Mouse (Mus musculus) olfactory bulb, adult 2 months (tissue): ENCODE data around the gene Iqgap2. TPM values are rescaled to one million over a fixed set of nuclear protein-coding genes. Genes with fewer than 3 reads are reported as not detected.

Experiments used
- H3K27ac ChIP-seq: fragments of 200-500 bp; 2 replicates; pipeline ENCODE4 v1.5.1; 2012; ENCODE audit warnings: low read depth, low read length; ENCODE audit not compliant: insufficient read depth
- H3K4me1 ChIP-seq: fragments of 200-500 bp; 2 replicates; pipeline ENCODE4 v1.6.1; 2012; ENCODE audit warnings: low read length; ENCODE audit not compliant: control insufficient read depth, insufficient read depth
- H3K4me3 ChIP-seq: fragments of 200-500 bp; 2 replicates; pipeline ENCODE4 v1.5.1; 2012; ENCODE audit warnings: mild to moderate bottlenecking, low read depth, low read length, moderate library complexity; ENCODE audit not compliant: insufficient read depth
- CTCF ChIP-seq: fragments of 200-500 bp; IDR thresholded peaks from 2 replicates; pipeline ENCODE4 v1.5.1; 2012; ENCODE audit warnings: low read depth, mild to moderate bottlenecking, low read length, moderate library complexity; ENCODE audit not compliant: insufficient read depth
- POLR2A ChIP-seq: fragments of 200-500 bp; IDR thresholded peaks from 2 replicates; pipeline ENCODE4 v1.6.1; 2012; ENCODE audit warnings: mild to moderate bottlenecking, low read depth, low read length, moderate library complexity; ENCODE audit not compliant: insufficient read depth
- WGBS: fragments of 180-500 bp; shearing (Covaris S2); methylation state at CpG from one replicate; pipeline ENCODE4 v1.1.7; 2018; 5-methylcytosine and 5-hydroxymethylcytosine counted together
- polyA plus RNA-seq: library from polyadenylated mRNA; stranded (reverse); fragments of >200 nt; gene quantifications from 2 replicates; pipeline ENCODE4 v1.2.4, GENCODE M21; 2012; ENCODE audit warnings: low replicate concordance; ENCODE audit not compliant: missing spikeins, insufficient read depth, insufficient read length

Iqgap2 gene
- polyA plus RNA-seq, 1 experiment: not detected

DNA sequence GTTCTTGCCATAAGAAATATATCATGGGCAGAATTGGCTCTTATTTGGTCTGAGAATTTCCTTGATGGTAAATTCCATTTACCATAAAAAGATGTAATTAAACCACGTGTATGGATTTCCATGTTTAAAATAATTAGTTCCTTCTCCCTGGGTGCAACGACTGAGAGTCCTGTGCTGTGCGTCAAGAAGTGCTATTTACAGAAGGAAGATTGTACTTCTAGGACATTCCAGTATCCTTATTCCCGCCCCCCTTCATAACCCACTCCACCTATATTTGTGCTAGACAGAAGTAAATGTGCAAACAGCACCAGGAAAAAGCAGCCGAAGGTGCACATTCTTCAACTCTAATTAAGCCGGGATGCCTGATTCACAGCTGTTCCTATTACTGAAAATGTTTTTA, 65.5 kb downstream of the Iqgap2 start:
- no peak overlapping the region for H3K27ac ChIP-seq
- no peak for TF ChIP-seq CTCF
- no peak for TF ChIP-seq POLR2A
- WGBS: 57% methylated on average over 6 of the region's 6 CpGs

DNA sequence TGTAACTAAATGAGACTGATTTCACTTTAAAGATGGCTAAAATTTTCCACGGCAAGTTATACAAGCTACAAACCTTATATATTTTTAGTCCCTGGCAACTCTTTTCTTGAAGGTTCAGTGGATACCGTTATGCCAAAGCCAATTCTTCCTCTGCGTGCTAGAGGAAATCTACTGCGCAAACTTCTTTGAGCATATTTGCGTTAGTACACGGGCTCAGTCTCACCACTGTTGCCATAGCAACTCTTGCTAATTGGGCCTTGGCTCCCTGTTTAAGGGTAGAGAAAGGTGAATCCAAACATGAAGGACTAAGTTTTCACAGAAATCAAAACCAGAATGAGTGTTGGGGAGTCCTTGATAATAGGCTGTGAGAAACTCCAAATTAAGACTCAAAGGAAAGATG, 68.8 kb downstream of the Iqgap2 start:
- 42% methylated on average over 6 of the region's 6 CpGs for WGBS
- Histone ChIP-seq H3K4me3 (no peak overlapping the region), H3K4me1 (peaks cover 9% of the 10 kb centered on the region; the same call in 1 of the 2 replicates), H3K27ac (no peak overlapping the region)
- no peak for TF ChIP-seq POLR2A
- TF ChIP-seq CTCF: no peak

More for the DNA sequence above, 65.5 kb downstream of the Iqgap2 start:
- no peak overlapping the region for H3K4me3 ChIP-seq
- peaks cover 3% of the 10 kb centered on the region; the same call in 1 of the 2 replicates for H3K4me1 ChIP-seq

DNA sequence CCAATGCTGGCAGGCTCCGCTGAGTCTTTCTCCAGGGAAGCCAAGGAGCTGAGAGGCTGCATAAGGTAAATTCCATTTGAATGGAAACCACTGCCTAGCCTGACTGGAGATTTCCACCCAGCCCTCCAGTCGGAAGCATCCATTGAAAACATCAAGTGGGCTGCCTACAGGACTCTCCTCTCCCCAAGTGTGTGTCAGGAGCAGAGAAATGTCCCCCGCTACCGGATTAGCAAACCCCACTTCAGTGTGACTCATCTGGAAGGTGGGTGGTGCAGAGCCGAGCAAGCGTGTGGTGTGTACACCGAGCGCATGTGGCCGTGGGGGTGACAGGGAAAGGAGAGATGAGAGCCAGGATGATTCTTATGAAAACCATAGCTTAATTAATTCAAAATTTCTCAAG, 71.7 kb downstream of the Iqgap2 start:
- WGBS: 48% methylated on average over 9 of the region's 9 CpGs
- Histone ChIP-seq H3K27ac (no peak overlapping the region), H3K4me1 (peaks cover 13% of the 10 kb centered on the region; the same call in 1 of the 2 replicates), H3K4me3 (no peak overlapping the region)
- TF ChIP-seq CTCF (no peak), POLR2A (no peak)

DNA sequence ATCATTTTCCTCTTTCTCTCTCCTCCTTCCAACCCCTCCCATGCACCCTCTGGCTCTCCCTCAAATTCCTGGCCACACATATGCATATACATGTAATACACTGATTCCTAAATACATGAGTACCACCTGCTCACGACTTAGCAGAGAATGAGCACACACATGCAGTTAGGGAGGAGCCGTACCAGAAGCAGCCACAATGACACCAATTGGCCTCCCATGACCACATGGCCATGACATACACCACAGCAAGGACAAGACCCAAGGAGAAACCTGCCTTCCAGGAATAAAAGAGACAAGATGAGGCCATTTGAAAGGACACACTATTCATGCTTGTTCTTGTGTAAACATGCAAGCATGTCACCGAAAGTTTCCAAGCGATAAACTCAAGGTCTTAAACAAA, 72.8 kb downstream of the Iqgap2 start:
- WGBS: 95% methylated on average over 4 of the region's 4 CpGs
- H3K4me3 ChIP-seq: no peak overlapping the region
- peaks cover 13% of the 10 kb centered on the region; the same call in 1 of the 2 replicates for H3K4me1 ChIP-seq
- H3K27ac ChIP-seq: no peak overlapping the region
- TF ChIP-seq CTCF: no peak
- TF ChIP-seq POLR2A: no peak

DNA sequence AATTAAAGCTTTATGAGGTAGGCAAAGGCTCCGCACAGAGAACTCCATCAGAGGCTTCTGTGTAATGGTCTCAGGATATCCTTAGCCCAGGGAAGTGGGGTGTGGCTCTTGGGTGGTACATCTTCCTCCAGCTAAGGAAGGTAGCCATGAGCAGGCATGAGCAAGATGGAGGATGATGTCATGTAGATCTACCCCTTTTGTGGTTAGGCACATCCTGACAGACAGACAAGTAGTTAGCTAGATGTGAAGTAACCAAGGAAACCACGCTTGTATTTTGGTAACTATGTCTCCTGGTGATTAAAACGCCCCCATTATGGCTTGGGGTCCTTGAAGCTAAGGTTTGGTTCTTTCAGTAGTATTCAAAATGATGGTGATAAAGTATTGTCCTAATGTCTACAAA, 78.1 kb downstream of the Iqgap2 start:
- no peak overlapping the region for H3K27ac ChIP-seq

DNA sequence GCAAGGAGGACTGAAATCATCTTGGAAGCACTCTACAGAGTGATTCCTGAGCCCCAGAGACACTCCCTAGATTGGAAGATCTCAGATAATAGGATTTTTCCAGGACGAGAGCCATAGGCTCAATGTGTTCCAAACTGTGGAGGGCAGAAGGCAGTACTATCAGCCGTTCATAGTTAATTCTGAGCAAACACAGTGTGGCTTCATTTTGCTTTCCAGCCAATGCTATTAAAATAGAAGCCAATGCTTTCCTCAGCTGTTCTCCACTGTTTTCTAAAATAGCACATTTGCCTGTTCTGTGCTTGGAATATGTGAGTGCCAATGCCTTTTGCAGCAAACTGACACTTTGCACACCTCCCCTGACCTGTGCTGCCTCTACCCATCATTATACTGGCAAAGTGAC, 80.9 kb downstream of the Iqgap2 start:
- 62% methylated on average over 2 of the region's 2 CpGs for WGBS
- H3K27ac ChIP-seq: no peak overlapping the region

More for the DNA sequence above, 78.1 kb downstream of the Iqgap2 start:
- Histone ChIP-seq H3K4me3 (no peak overlapping the region), H3K4me1 (0 out of 2 replicates have a peak, but pooled peaks cover 4% of the 10 kb centered on the region)
- no peak for TF ChIP-seq CTCF
- TF ChIP-seq POLR2A: no peak
- 94% methylated on average over 3 of the region's 3 CpGs for WGBS

DNA sequence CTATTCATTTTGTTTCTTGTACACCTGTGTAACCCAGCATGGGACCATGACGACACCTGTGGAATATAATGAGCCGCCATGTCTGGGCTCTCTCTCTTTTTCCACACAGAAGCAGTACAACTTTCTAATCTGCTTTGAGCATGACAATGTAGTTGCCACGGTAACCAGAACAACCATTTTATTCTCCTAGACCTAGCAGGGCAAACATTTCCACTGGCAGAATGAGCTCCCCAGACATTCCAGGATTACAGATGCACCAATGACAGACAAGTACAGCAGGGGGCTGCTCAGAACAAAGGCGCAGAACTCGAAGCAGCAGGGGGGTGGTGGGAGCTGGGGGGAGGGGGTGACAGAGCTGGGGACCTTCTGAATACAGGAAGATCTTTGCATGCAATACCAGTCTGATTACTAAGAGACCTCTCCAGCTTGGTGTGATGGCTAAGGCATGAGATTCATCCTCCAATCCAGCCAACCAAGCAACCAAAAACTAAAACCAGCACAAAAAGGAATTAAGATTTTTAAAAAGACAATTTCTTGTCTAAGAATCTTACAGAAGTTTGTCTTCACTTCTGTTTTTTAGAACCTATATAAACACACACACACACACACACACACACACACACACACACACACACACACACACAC, 84.5 kb downstream of the Iqgap2 start:
- Histone ChIP-seq H3K27ac (no peak overlapping the region), H3K4me1 (no peaks in the 10 kb centered on the region), H3K4me3 (no peak overlapping the region)
- TF ChIP-seq CTCF (no peak), POLR2A (no peak)
- 9% methylated on average over 5 of the region's 5 CpGs for WGBS

More for the DNA sequence above, 80.9 kb downstream of the Iqgap2 start:
- Histone ChIP-seq H3K4me1 (no peaks in the 10 kb centered on the region), H3K4me3 (no peak overlapping the region)
- no peak for TF ChIP-seq CTCF
- TF ChIP-seq POLR2A: no peak

DNA sequence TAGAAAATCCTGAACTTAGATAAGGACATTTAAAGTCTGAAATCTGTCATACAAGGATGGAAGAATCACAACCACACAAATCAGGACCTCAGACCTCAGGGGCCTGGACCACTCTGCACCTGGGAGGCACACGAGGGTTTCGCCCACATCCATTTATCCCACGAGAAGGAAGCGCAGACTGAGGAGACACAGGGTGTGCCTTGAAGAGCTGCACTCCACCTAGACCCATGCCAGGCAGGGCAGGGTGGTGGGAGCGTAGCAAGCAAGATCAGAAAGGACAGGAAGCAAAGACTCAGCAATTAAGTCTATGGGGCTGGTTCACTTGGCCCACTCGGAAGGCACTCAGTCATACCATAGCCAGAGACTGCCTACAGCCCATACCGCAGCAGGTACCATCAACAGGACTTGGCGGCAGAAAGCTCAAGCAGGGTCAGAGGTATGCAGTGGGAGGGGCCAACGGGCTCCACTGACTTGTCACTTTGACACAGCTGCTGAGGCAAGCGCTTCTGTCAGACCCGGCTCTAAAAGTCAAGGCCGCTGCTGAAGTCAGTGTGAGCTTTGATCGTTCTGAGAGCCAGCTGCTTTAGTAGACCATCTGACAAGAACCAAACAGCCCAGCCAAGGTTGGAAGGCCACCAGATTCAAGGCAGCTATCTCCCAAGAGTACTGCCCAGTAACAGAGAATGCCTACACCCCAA, 86.1 kb downstream of the Iqgap2 start:
- 83% methylated on average over 13 of the region's 13 CpGs for WGBS
- TF ChIP-seq CTCF (no peak), POLR2A (no peak)
- no peak overlapping the region for H3K27ac ChIP-seq
- H3K4me1 ChIP-seq: no peaks in the 10 kb centered on the region
- H3K4me3 ChIP-seq: no peak overlapping the region

DNA sequence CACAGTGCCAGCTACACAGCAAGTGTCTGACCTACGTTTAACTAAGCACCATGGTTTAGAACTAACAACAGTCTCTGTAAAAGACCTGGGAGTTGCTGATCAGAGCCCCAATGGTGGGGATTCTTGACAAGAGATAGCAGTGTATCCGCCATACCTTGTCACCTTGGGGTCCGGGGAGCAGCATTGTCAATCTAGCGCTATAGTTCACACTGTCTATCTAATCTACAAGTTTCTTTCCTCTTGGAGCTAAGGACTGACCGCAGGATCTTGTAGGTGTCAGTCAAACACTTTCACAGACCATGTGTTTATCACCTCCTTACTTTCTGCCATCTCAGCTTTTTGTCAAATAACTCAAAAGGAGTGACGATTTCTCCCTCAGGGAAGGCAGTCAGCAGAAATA, 87.6 kb downstream of the Iqgap2 start:
- Histone ChIP-seq H3K27ac (no peak overlapping the region), H3K4me1 (no peaks in the 10 kb centered on the region), H3K4me3 (no peak overlapping the region)
- WGBS: 91% methylated on average over 6 of the region's 6 CpGs
- no peak for TF ChIP-seq CTCF
- TF ChIP-seq POLR2A: no peak

DNA sequence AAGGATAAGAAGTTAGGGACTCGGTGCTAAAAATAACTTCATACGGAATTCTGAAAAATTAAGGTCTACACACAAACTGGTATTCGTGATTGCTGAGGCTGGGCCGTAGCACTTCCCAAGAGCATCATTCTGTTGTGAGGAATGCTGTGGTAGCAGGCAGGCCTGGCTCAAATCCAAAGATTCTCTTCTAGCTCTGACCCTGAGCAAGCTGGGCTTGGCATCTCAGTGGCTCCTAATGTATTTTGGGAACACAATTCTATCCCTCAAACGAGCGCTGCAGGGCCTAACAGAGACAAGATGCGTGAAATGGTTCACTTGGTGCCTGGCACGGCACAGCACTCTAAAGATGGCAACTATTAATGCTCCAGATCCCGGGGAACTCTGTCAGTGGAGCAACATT, 90.8 kb downstream of the Iqgap2 start:
- no peaks in the 10 kb centered on the region for H3K4me1 ChIP-seq
- WGBS: 72% methylated on average over 9 of the region's 9 CpGs
- no peak overlapping the region for H3K27ac ChIP-seq
- TF ChIP-seq POLR2A (no peak), CTCF (no peak)
- no peak overlapping the region for H3K4me3 ChIP-seq
